In the genomic region with DNA sequence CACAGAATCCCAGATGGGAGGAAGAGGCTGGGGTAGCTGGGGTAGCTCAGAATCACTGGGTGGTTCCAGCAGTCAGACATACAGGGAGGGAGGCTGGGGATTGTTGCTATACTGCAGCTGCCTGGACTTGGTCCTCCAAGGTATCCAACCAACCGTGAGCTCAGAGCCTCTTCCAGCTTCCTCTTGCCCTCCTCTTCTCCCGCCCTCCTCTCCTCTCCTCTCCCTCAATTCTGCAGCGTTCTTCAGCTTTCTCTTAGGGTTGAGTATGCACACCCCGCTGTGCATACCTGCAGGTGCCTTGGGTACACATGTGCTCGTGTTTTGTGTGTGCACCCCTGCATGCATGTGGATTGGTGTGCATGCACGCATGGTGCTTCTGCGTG, we compare ENCODE assay signal across 8 mouse cellular contexts.
A peak's percentile ranks its signal among the peaks of the same experiment; 100 is the strongest.
DNase-seq lines count a peak whose midpoint lies in the region; ATAC-seq and TF ChIP-seq lines count a peak whose summit lies in the region.

No protein-coding gene starts in this region.

- no peak for DNase-seq in lung, adult 18-20 months
- DNase-seq in thymus, postnatal 4 days, result no peak
- no peak for DNase-seq in left cerebral cortex, postnatal 4 days

- H3K9me3 ChIP-seq in lung, embryonic 16.5 days (ENCODE audit: control insufficient read depth, low read length), result peaks cover 5% of the 10 kb centered on the region; the same call in 1 of the 2 replicates
- H3K9me3 ChIP-seq in forebrain, embryonic 15.5 days, result no peaks in the 10 kb centered on the region
- peaks cover 28% of the 10 kb centered on the region; the same call in 1 of the 2 replicates for H3K9me3 ChIP-seq in limb, embryonic 12.5 days

- peak overlapping the region; percentile 31 for H3K4me3 ChIP-seq in lung, embryonic 16.5 days (ENCODE audit: low read length)
- peak overlapping the region; percentile 28 for H3K4me3 ChIP-seq in forebrain, embryonic 15.5 days
- H3K4me3 ChIP-seq in limb, embryonic 12.5 days (replicated peaks), result peak overlapping the region; percentile 40
- peak overlapping the region; percentile 20 for H3K4me3 ChIP-seq in small intestine, adult 2 months (ENCODE audit: low read depth, low read length)

- H3K9ac ChIP-seq in lung, embryonic 16.5 days (ENCODE audit: low read length), result no peak overlapping the region; the same call in 1 of the 2 replicates
- peak overlapping the region; percentile 55; the same call in 1 of the 2 replicates for H3K9ac ChIP-seq in forebrain, embryonic 15.5 days (replicated peaks)
- peak overlapping the region; percentile 66 for H3K9ac ChIP-seq in limb, embryonic 12.5 days (replicated peaks)

- H3K27ac ChIP-seq in lung, embryonic 16.5 days (ENCODE audit: low read length), result peak overlapping the region; percentile 98; the same call in 1 of the 2 replicates
- H3K27ac ChIP-seq in forebrain, embryonic 15.5 days (replicated peaks), result peak overlapping the region; percentile 97
- H3K27ac ChIP-seq in limb, embryonic 12.5 days, result peak overlapping the region; percentile 67; the same call in 1 of the 2 replicates
- no peak overlapping the region for H3K27ac ChIP-seq in small intestine, adult 2 months (ENCODE audit: insufficient read depth, low read depth, low read length)

- H3K36me3 ChIP-seq in lung, embryonic 16.5 days (ENCODE audit: control insufficient read depth, insufficient read depth, low read length), result no peaks in the 10 kb centered on the region; the same call in 1 of the 2 replicates
- no peaks in the 10 kb centered on the region for H3K36me3 ChIP-seq in forebrain, embryonic 15.5 days
- H3K36me3 ChIP-seq in limb, embryonic 12.5 days, result no peaks in the 10 kb centered on the region
- H3K36me3 ChIP-seq in small intestine, adult 2 months (ENCODE audit: control insufficient read depth, insufficient read depth, low read length), result no peaks in the 10 kb centered on the region

- TF ChIP-seq POLR2A in small intestine, adult 2 months (IDR thresholded peaks at IDR 0.05; ENCODE audit: low read depth, low read length), result no peak

- H3K27me3 ChIP-seq in lung, embryonic 16.5 days (ENCODE audit: control insufficient read depth, insufficient read depth, low read depth, low read length), result no peaks in the 10 kb centered on the region
- no peaks in the 10 kb centered on the region for H3K27me3 ChIP-seq in forebrain, embryonic 15.5 days
- H3K27me3 ChIP-seq in limb, embryonic 12.5 days, result peaks cover 10% of the 10 kb centered on the region; the same call in 1 of the 2 replicates
- peaks cover 5% of the 10 kb centered on the region; the same call in 1 of the 2 replicates for H3K27me3 ChIP-seq in small intestine, adult 2 months (ENCODE audit: control insufficient read depth, insufficient read depth, low read length)

- ATAC-seq in lung, embryonic 16.5 days (ENCODE audit: low read depth), result peak; percentile 25
- 0 out of 2 replicates have a peak, but pooled peaks have one; percentile 13 for ATAC-seq in forebrain, embryonic 15.5 days (replicated peaks)
- ATAC-seq in limb, embryonic 12.5 days (ENCODE audit: insufficient number of reproducible peaks, insufficient read depth, low FRiP score, low TSS enrichment, low read depth), result no peak
- ATAC-seq in megakaryocyte-erythroid progenitor cell, adult 5-6 weeks (replicated peaks; ENCODE audit: low FRiP score, low TSS enrichment, poor library complexity, severe bottlenecking), result no peak

- TF ChIP-seq CTCF in small intestine, adult 2 months (IDR thresholded peaks at IDR 0.05; ENCODE audit: extremely low read depth, insufficient read length, insufficient replicate concordance, low read depth, low read length), result no peak

- intact Hi-C loops in left cerebral cortex, postnatal 4 days (cut with DNase I), result no loop called here

- 5% methylated on average over 7 of the region's 7 CpGs for WGBS in lung, embryonic 16.5 days
- 4% methylated on average over 7 of the region's 7 CpGs for WGBS in forebrain, embryonic 15.5 days
- WGBS in limb, embryonic 12.5 days, result 8% methylated on average over 7 of the region's 7 CpGs
- WGBS in small intestine, adult 2 months, result 5% methylated on average over 6 of the region's 7 CpGs

- peaks cover 23% of the 10 kb centered on the region for H3K4me1 ChIP-seq in lung, embryonic 16.5 days (replicated peaks; ENCODE audit: control insufficient read depth, insufficient read depth, low read length)
- peaks cover 27% of the 10 kb centered on the region for H3K4me1 ChIP-seq in forebrain, embryonic 15.5 days
- H3K4me1 ChIP-seq in limb, embryonic 12.5 days (replicated peaks), result peaks cover 29% of the 10 kb centered on the region
- H3K4me1 ChIP-seq in small intestine, adult 2 months (ENCODE audit: control insufficient read depth, insufficient read depth, insufficient read length, low read length), result peaks cover 6% of the 10 kb centered on the region

- H3K4me2 ChIP-seq in lung, embryonic 16.5 days (ENCODE audit: low read depth, low read length), result peak overlapping the region; percentile 63
- H3K4me2 ChIP-seq in forebrain, embryonic 15.5 days (replicated peaks), result peak overlapping the region; percentile 50
- peak overlapping the region; percentile 80 for H3K4me2 ChIP-seq in limb, embryonic 12.5 days

Comparison
In these comparisons a context has a peak if more than half of its experiments do, and no peak if none do; other contexts are left out.
1. ATAC-seq: peak in lung, embryonic 16.5 days (single experiment) and forebrain, embryonic 15.5 days (single experiment); none in limb, embryonic 12.5 days (single experiment) and megakaryocyte-erythroid progenitor cell, adult 5-6 weeks (single experiment).
2. Peak in every context shown above with its lines, with median percentiles within 50 percentile points of each other: H3K4me2 ChIP-seq and H3K4me3 ChIP-seq.